Mouse (Mus musculus): ENCODE results near the gene Il12a.
"Not testable (repeated sequence)": the region's sequence is repeated elsewhere in the genome, so short reads cannot be mapped to it uniquely, and the experiment has no call there.

The Il12a gene

GRCm38 (mm10) chr3:68720258-68720657 is 29.8 kb downstream of the Il12a start:
- intact Hi-C loops (cut with DNase I), result no loop called here

GRCm38 (mm10) chr3:68741955-68742354 is 51.5 kb downstream of the Il12a start:
- intact Hi-C loops (cut with DNase I), result no loop called here

DNA sequence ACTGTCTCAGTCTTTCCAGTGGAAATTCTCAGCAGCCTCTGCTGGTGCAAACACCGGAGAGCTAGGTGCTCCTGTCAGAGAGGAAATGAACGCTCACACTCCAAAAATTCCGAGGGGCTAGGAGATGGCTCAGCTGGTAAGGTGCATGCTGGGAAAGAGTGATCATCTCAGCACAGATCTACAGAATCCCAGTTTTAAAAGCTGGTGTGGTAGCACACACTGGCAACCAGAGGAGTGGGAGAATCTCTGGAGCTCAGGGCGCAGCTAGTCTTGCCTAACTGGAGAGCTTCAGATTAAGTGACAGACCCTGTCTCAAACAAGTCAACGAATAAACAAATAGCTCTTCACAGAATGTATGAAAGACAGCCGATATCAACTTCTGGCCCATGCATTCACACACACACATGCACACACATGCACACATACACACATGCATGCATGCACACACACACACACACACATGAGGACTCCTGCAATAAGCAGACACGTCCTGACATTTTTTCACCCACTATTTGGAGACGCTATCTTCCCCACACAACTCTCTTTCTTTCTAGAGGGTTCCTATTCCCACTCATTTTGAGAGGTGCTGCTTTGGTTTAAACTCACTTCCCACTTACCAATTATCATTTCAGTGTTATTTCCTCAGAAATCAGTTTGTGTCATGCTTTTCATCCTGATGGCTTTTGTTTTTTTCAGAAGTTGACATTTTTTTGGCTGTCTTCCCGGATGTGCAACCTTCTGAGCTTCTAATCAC is 52.5 kb downstream of the Il12a start:
- intact Hi-C loops (cut with DNase I), result no loop called here

GRCm38 (mm10) chr3:68743472-68743732 is 53.0 kb downstream of the Il12a start:
- intact Hi-C loops (cut with DNase I), result no loop called here

GRCm38 (mm10) chr3:68744162-68744561 is 53.7 kb downstream of the Il12a start:
- intact Hi-C loops (cut with DNase I), result no loop called here

- intact Hi-C loops (cut with DNase I), result no loop called here
These were observed 54.6 kb downstream of the Il12a start for GRCm38 (mm10) chr3:68745033-68745432.

- intact Hi-C loops (cut with DNase I), result not testable (repeated sequence)
These were observed 55.8 kb downstream of the Il12a start for GRCm38 (mm10) chr3:68746282-68746681.
